Mouse (Mus musculus): ENCODE data around the gene Zfp280b. TPM values are rescaled to one million over a fixed set of nuclear protein-coding genes. Genes with fewer than 3 reads are reported as not detected.
A peak's percentile ranks its signal among the peaks of the same experiment; 100 is the strongest.
"Not testable (repeated sequence)": the region's sequence is repeated elsewhere in the genome, so short reads cannot be mapped to it uniquely, and the experiment has no call there.

Gene Zfp280b
- polyA plus RNA-seq (2015; fragmentation: Nextera tagmentation; extraction: Ambion mirVana): 18.6 TPM in 2 replicates

- Histone ChIP-seq H3K36me3 (ENCODE audit: control insufficient read depth, insufficient read depth, low read length) (peaks cover 5% of the 10 kb centered on the region; the same call in 1 of the 2 replicates), H3K4me3 (ENCODE audit: low read length) (peak within 1 kb of the TSS; percentile 85), H3K27me3 (ENCODE audit: control insufficient read depth, insufficient read depth, low read depth, low read length) (no peaks in the 10 kb centered on the region), H3K4me1 (replicated peaks; ENCODE audit: control insufficient read depth, insufficient read depth, low read length) (peaks cover 9% of the 10 kb centered on the region), H3K9me3 (ENCODE audit: control insufficient read depth, low read length) (no peaks in the 10 kb centered on the region), H3K27ac (ENCODE audit: low read length) (peak within 1 kb of the TSS; percentile 81), H3K4me2 (ENCODE audit: low read depth, low read length) (peak within 1 kb of the TSS; percentile 66), H3K9ac (ENCODE audit: low read length) (peak within 1 kb of the TSS; percentile 93)
- ATAC-seq (ENCODE audit: low read depth): peak; percentile 98
- WGBS: under 1% methylated on average over 58 of the region's 58 CpGs
Measured at GRCm38 (mm10) chr10:76032402-76033118, at the start of gene Zfp280b. TSS of gene Zfp280b (plus strand) at chr10:76032650.

- WGBS: 80% methylated on average over 4 of the region's 4 CpGs
- Histone ChIP-seq H3K9ac (ENCODE audit: low read length) (no peak overlapping the region), H3K4me2 (ENCODE audit: low read depth, low read length) (no peak overlapping the region), H3K9me3 (ENCODE audit: control insufficient read depth, low read length) (no peaks in the 10 kb centered on the region), H3K4me1 (replicated peaks; ENCODE audit: control insufficient read depth, insufficient read depth, low read length) (no peaks in the 10 kb centered on the region), H3K27ac (ENCODE audit: low read length) (no peak overlapping the region), H3K27me3 (ENCODE audit: control insufficient read depth, insufficient read depth, low read depth, low read length) (no peaks in the 10 kb centered on the region), H3K36me3 (ENCODE audit: control insufficient read depth, insufficient read depth, low read length) (no peaks in the 10 kb centered on the region), H3K4me3 (ENCODE audit: low read length) (no peak overlapping the region)
- no peak for ATAC-seq (ENCODE audit: low read depth)
Measured at GRCm38 (mm10) chr10:75990430-75991042, 41.9 kb upstream of the Zfp280b start.

- WGBS: 63% methylated on average over 15 of the region's 15 CpGs
- Histone ChIP-seq H3K27ac (ENCODE audit: low read length) (no peak overlapping the region), H3K4me1 (replicated peaks; ENCODE audit: control insufficient read depth, insufficient read depth, low read length) (no peaks in the 10 kb centered on the region), H3K9me3 (ENCODE audit: control insufficient read depth, low read length) (no peaks in the 10 kb centered on the region), H3K4me2 (ENCODE audit: low read depth, low read length) (no peak overlapping the region), H3K36me3 (ENCODE audit: control insufficient read depth, insufficient read depth, low read length) (no peaks in the 10 kb centered on the region), H3K27me3 (ENCODE audit: control insufficient read depth, insufficient read depth, low read depth, low read length) (no peaks in the 10 kb centered on the region), H3K4me3 (ENCODE audit: low read length) (no peak overlapping the region), H3K9ac (ENCODE audit: low read length) (no peak overlapping the region)
- ATAC-seq (ENCODE audit: low read depth): no peak
Measured at GRCm38 (mm10) chr10:75993616-75994240, 38.7 kb upstream of the Zfp280b start.

- WGBS: 68% methylated on average over 11 of the region's 13 CpGs
- H3K4me3 ChIP-seq (ENCODE audit: low read length); H3K36me3 ChIP-seq (ENCODE audit: control insufficient read depth, insufficient read depth, low read length); H3K4me1 ChIP-seq (replicated peaks; ENCODE audit: control insufficient read depth, insufficient read depth, low read length); H3K27me3 ChIP-seq (ENCODE audit: control insufficient read depth, insufficient read depth, low read depth, low read length); H3K27ac ChIP-seq (ENCODE audit: low read length); H3K4me2 ChIP-seq (ENCODE audit: low read depth, low read length); H3K9ac ChIP-seq (ENCODE audit: low read length); H3K9me3 ChIP-seq (ENCODE audit: control insufficient read depth, low read length); ATAC-seq (ENCODE audit: low read depth): not testable (repeated sequence)
Measured at GRCm38 (mm10) chr10:75994531-75995210, 37.8 kb upstream of the Zfp280b start.

- Histone ChIP-seq H3K9ac (ENCODE audit: low read length) (no peak overlapping the region), H3K27ac (ENCODE audit: low read length) (no peak overlapping the region), H3K36me3 (ENCODE audit: control insufficient read depth, insufficient read depth, low read length) (no peaks in the 10 kb centered on the region), H3K27me3 (ENCODE audit: control insufficient read depth, insufficient read depth, low read depth, low read length) (no peaks in the 10 kb centered on the region), H3K4me1 (replicated peaks; ENCODE audit: control insufficient read depth, insufficient read depth, low read length) (no peaks in the 10 kb centered on the region), H3K4me3 (ENCODE audit: low read length) (no peak overlapping the region), H3K4me2 (ENCODE audit: low read depth, low read length) (no peak overlapping the region), H3K9me3 (ENCODE audit: control insufficient read depth, low read length) (no peaks in the 10 kb centered on the region)
- no peak for ATAC-seq (ENCODE audit: low read depth)
- WGBS: 76% methylated on average over 11 of the region's 11 CpGs
Measured at GRCm38 (mm10) chr10:75995463-75995862, 37.0 kb upstream of the Zfp280b start.

GRCm38 (mm10) chr10:75996315-75996714, 36.1 kb upstream of the Zfp280b start:
- 13% methylated on average over 3 of the region's 3 CpGs for WGBS
- H3K27me3 ChIP-seq (ENCODE audit: control insufficient read depth, insufficient read depth, low read depth, low read length): no peaks in the 10 kb centered on the region
- ATAC-seq (ENCODE audit: low read depth): no peak
- H3K4me3 ChIP-seq (ENCODE audit: low read length): no peak overlapping the region
- H3K9me3 ChIP-seq (ENCODE audit: control insufficient read depth, low read length): no peaks in the 10 kb centered on the region
- no peak overlapping the region for H3K27ac ChIP-seq (ENCODE audit: low read length)
- H3K36me3 ChIP-seq (ENCODE audit: control insufficient read depth, insufficient read depth, low read length): no peaks in the 10 kb centered on the region
- no peak overlapping the region for H3K9ac ChIP-seq (ENCODE audit: low read length)
- H3K4me2 ChIP-seq (ENCODE audit: low read depth, low read length): no peak overlapping the region
- H3K4me1 ChIP-seq (replicated peaks; ENCODE audit: control insufficient read depth, insufficient read depth, low read length): no peaks in the 10 kb centered on the region

- ATAC-seq (ENCODE audit: low read depth): no peak
- 36% methylated on average over 7 of the region's 7 CpGs for WGBS
Measured at GRCm38 (mm10) chr10:76001160-76001559, 31.3 kb upstream of the Zfp280b start.

GRCm38 (mm10) chr10:76002101-76002521, 30.3 kb upstream of the Zfp280b start:
- Histone ChIP-seq H3K27me3 (ENCODE audit: control insufficient read depth, insufficient read depth, low read depth, low read length) (no peaks in the 10 kb centered on the region), H3K9me3 (ENCODE audit: control insufficient read depth, low read length) (no peaks in the 10 kb centered on the region), H3K4me1 (replicated peaks; ENCODE audit: control insufficient read depth, insufficient read depth, low read length) (no peaks in the 10 kb centered on the region; the same call in 1 of the 2 replicates), H3K4me2 (ENCODE audit: low read depth, low read length) (no peak overlapping the region), H3K4me3 (ENCODE audit: low read length) (no peak overlapping the region), H3K9ac (ENCODE audit: low read length) (no peak overlapping the region), H3K36me3 (ENCODE audit: control insufficient read depth, insufficient read depth, low read length) (no peaks in the 10 kb centered on the region), H3K27ac (ENCODE audit: low read length) (no peak overlapping the region)
- 29% methylated on average over 3 of the region's 3 CpGs for WGBS
- no peak for ATAC-seq (ENCODE audit: low read depth)

More at GRCm38 (mm10) chr10:76001160-76001559, 31.3 kb upstream of the Zfp280b start:
- Histone ChIP-seq H3K9me3 (ENCODE audit: control insufficient read depth, low read length) (no peaks in the 10 kb centered on the region), H3K4me1 (replicated peaks; ENCODE audit: control insufficient read depth, insufficient read depth, low read length) (no peaks in the 10 kb centered on the region; the same call in 1 of the 2 replicates), H3K4me3 (ENCODE audit: low read length) (no peak overlapping the region), H3K9ac (ENCODE audit: low read length) (no peak overlapping the region), H3K27ac (ENCODE audit: low read length) (no peak overlapping the region), H3K27me3 (ENCODE audit: control insufficient read depth, insufficient read depth, low read depth, low read length) (no peaks in the 10 kb centered on the region), H3K4me2 (ENCODE audit: low read depth, low read length) (no peak overlapping the region), H3K36me3 (ENCODE audit: control insufficient read depth, insufficient read depth, low read length) (no peaks in the 10 kb centered on the region)

GRCm38 (mm10) chr10:76002615-76003014, 29.8 kb upstream of the Zfp280b start:
- no peak for ATAC-seq (ENCODE audit: low read depth)
- H3K9me3 ChIP-seq (ENCODE audit: control insufficient read depth, low read length): no peaks in the 10 kb centered on the region
- no peaks in the 10 kb centered on the region for H3K36me3 ChIP-seq (ENCODE audit: control insufficient read depth, insufficient read depth, low read length)
- H3K4me1 ChIP-seq (replicated peaks; ENCODE audit: control insufficient read depth, insufficient read depth, low read length): no peaks in the 10 kb centered on the region; the same call in 1 of the 2 replicates
- no peak overlapping the region for H3K27ac ChIP-seq (ENCODE audit: low read length)
- no peaks in the 10 kb centered on the region for H3K27me3 ChIP-seq (ENCODE audit: control insufficient read depth, insufficient read depth, low read depth, low read length)
- H3K4me3 ChIP-seq (ENCODE audit: low read length): no peak overlapping the region
- H3K9ac ChIP-seq (ENCODE audit: low read length): no peak overlapping the region
- H3K4me2 ChIP-seq (ENCODE audit: low read depth, low read length): no peak overlapping the region
- 52% methylated on average over 2 of the region's 2 CpGs for WGBS
